Mouse (Mus musculus) ES-E14 (cell line): ENCODE results near the gene Morc1.

Experiments used
- HCFC1 ChIP-seq: IDR thresholded peaks from 2 replicates; pipeline ENCODE4 v1.6.1; 2012; ENCODE audit warnings: low read length, inconsistent platforms, borderline replicate concordance; ENCODE audit not compliant: insufficient read depth
- MAFK ChIP-seq: IDR thresholded peaks from 2 replicates; pipeline ENCODE4 v1.6.1; 2014; ENCODE audit warnings: mild to moderate bottlenecking, low read depth, low read length, inconsistent platforms; ENCODE audit not compliant: insufficient read depth
- ZC3H11A ChIP-seq: IDR thresholded peaks from 2 replicates; pipeline ENCODE4 v1.6.1; 2012; ENCODE audit warnings: low read depth, mild to moderate bottlenecking, inconsistent platforms, low read length, borderline replicate concordance
- ZNF384 ChIP-seq: IDR thresholded peaks from 2 replicates; pipeline ENCODE4 v1.6.1; 2012; ENCODE audit warnings: low read depth, low read length, inconsistent platforms

DNA sequence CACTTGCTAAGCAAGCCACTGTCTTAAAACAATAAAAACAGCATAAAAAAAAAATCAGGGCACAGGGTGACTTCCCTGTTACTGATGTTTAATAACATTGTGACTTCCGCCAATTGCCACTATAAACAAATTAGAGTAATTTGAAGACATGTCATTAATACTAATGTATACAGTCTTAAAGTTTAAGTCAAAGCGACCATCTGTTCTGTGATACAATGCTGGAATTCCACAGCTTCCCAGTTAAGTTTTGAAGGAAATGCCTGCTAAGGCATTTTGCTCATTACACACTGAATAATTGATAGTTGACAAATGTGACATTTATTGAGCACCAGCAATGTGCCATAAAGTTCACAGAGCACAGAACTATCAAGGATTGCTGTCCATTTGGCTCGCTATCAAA lies 12.5 kb upstream of the Morc1 start:
- no peak for TF ChIP-seq HCFC1
- TF ChIP-seq ZNF384 = no peak
- TF ChIP-seq ZC3H11A = no peak
- no peak for TF ChIP-seq MAFK
